Mouse (Mus musculus): Measurements from ENCODE around the gene Ptpn11. TPM values are rescaled to one million over a fixed set of nuclear protein-coding genes. Genes with fewer than 3 reads are reported as not detected.

Ptpn11 gene
- polyA plus RNA-seq, 1 experiment, result 78.7 TPM

DNA sequence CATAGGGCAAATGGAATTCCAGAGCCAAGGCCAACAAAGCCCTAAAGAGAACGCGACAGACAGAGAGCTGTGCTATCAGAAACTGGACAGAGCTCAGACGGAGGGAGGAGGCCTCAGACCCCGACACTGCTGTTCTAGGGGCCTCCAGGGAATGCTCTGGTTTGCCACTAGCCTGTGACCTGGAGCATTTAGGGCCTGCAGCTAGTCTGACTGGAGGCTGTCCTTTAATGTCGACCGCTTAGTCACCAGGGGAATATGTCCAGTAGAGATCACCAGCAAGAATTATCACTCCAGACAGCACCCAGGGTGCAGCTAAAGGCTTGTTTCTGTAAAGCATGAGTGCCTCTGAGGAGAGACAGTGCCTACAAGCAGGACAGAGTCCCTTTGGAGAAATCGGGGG lies 32.2 kb downstream of the Ptpn11 start:
- no peaks in the 10 kb centered on the region for H3K79me2 ChIP-seq (ENCODE audit: control insufficient read depth, insufficient read depth)
- H3K4me2 ChIP-seq (ENCODE audit: low read depth), result no peak overlapping the region
- no peak overlapping the region for H3K4me3 ChIP-seq
- no peak overlapping the region for H3ac ChIP-seq (ENCODE audit: control insufficient read depth, insufficient read length)
- TF ChIP-seq POLR2AphosphoS2 (IDR thresholded peaks at IDR 0.05; ENCODE audit: insufficient read length, low read depth), result no peak
- no peak for TF ChIP-seq REST (IDR thresholded peaks at IDR 0.05; ENCODE audit: insufficient read depth, insufficient read length)
- no peak for TF ChIP-seq MYOD1 (IDR thresholded peaks at IDR 0.05; ENCODE audit: control insufficient read depth in 1 of 3, insufficient read length in 2 of 3, low read depth in 2 of 3)
- TF ChIP-seq MYOG (IDR thresholded peaks at IDR 0.05; ENCODE audit: control insufficient read depth in 1 of 3, insufficient read depth in 1 of 3, insufficient read length in 2 of 3, low read depth in 2 of 3), result no peak
- TF ChIP-seq TCF12 (IDR thresholded peaks at IDR 0.05; ENCODE audit: insufficient read depth, poor library complexity, severe bottlenecking), result no peak
- TF ChIP-seq POLR2A (IDR thresholded peaks at IDR 0.05; ENCODE audit: insufficient read length, low read depth), result no peak
- TF ChIP-seq USF1 (IDR thresholded peaks at IDR 0.05; ENCODE audit: low read depth), result no peak
- TF ChIP-seq MAX (IDR thresholded peaks at IDR 0.05; ENCODE audit: low read depth), result no peak
- no peak for TF ChIP-seq E2F4 (IDR thresholded peaks at IDR 0.05; ENCODE audit: insufficient read depth)
- TF ChIP-seq CEBPB (IDR thresholded peaks at IDR 0.05; ENCODE audit: insufficient read depth, poor library complexity, severe bottlenecking), result no peak
- TF ChIP-seq SRF (IDR thresholded peaks at IDR 0.05; ENCODE audit: control insufficient read depth, insufficient read length, low read depth), result no peak
- TF ChIP-seq TCF3 (IDR thresholded peaks at IDR 0.05; ENCODE audit: insufficient read length, low read depth), result no peak
- no peaks in the 10 kb centered on the region for H3K27me3 ChIP-seq (ENCODE audit: control insufficient read depth, insufficient read depth, insufficient read length)
- H3K36me3 ChIP-seq (ENCODE audit: control insufficient read depth, insufficient read depth), result peaks cover 45% of the 10 kb centered on the region

DNA sequence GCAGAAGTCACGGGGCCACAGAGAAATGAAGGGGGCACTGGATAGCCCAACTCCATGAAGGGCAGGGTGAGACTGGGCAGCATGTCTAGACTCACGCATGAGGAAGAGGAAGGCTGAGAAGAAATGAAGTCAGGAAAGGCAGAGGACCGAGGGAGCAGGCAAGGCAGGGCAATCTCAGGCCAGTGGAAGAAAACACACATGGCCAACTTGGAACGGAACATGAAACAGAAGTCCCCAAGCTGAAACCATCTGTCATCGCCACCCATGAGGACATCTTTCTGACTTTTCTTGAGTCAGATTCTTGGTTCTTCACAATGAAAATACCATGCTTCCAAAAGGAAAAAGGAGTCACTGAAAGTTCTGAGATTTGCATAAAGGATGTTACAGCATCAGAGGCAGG lies 33.7 kb downstream of the Ptpn11 start:
- H3K36me3 ChIP-seq (ENCODE audit: control insufficient read depth, insufficient read depth), result peaks cover 43% of the 10 kb centered on the region
- H3K4me3 ChIP-seq, result no peak overlapping the region
- no peak overlapping the region for H3K4me2 ChIP-seq (ENCODE audit: low read depth)
- no peaks in the 10 kb centered on the region for H3K79me2 ChIP-seq (ENCODE audit: control insufficient read depth, insufficient read depth)
- H3K27me3 ChIP-seq (ENCODE audit: control insufficient read depth, insufficient read depth, insufficient read length), result no peaks in the 10 kb centered on the region
- H3ac ChIP-seq (ENCODE audit: control insufficient read depth, insufficient read length), result no peak overlapping the region
- TF ChIP-seq MYOD1 (IDR thresholded peaks at IDR 0.05; ENCODE audit: control insufficient read depth in 1 of 3, insufficient read length in 2 of 3, low read depth in 2 of 3), result no peak
- TF ChIP-seq E2F4 (IDR thresholded peaks at IDR 0.05; ENCODE audit: insufficient read depth), result no peak
- no peak for TF ChIP-seq TCF3 (IDR thresholded peaks at IDR 0.05; ENCODE audit: insufficient read length, low read depth)
- TF ChIP-seq USF1 (IDR thresholded peaks at IDR 0.05; ENCODE audit: low read depth), result no peak
- TF ChIP-seq POLR2A (IDR thresholded peaks at IDR 0.05; ENCODE audit: insufficient read length, low read depth), result no peak
- no peak for TF ChIP-seq MYOG (IDR thresholded peaks at IDR 0.05; ENCODE audit: control insufficient read depth in 1 of 3, insufficient read depth in 1 of 3, insufficient read length in 2 of 3, low read depth in 2 of 3)
- no peak for TF ChIP-seq TCF12 (IDR thresholded peaks at IDR 0.05; ENCODE audit: insufficient read depth, poor library complexity, severe bottlenecking)
- TF ChIP-seq POLR2AphosphoS2 (IDR thresholded peaks at IDR 0.05; ENCODE audit: insufficient read length, low read depth), result no peak
- no peak for TF ChIP-seq REST (IDR thresholded peaks at IDR 0.05; ENCODE audit: insufficient read depth, insufficient read length)
- TF ChIP-seq MAX (IDR thresholded peaks at IDR 0.05; ENCODE audit: low read depth), result no peak
- no peak for TF ChIP-seq SRF (IDR thresholded peaks at IDR 0.05; ENCODE audit: control insufficient read depth, insufficient read length, low read depth)

DNA sequence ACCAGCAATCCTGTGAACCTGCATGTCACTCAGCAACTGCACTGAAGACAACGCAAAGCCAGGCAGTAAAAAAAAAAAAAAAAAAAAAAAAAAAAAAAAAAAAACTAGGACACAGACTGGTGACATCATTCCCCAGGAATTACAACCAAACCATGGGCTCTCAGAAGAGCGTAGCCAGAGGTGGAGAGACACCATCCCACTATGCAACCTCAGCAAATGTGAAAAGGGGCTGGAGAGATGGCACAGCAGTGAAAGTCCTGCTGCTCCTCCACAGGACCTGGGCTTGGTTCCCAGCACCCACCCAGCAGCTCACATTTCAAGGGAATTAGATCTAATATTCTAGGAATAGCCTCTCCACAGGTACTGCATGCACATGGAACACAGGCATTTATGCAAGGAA lies 34.2 kb downstream of the Ptpn11 start:
- Histone ChIP-seq H3K4me3 (no peak overlapping the region), H3K36me3 (ENCODE audit: control insufficient read depth, insufficient read depth) (peaks cover 41% of the 10 kb centered on the region), H3K79me2 (ENCODE audit: control insufficient read depth, insufficient read depth) (no peaks in the 10 kb centered on the region), H3ac (ENCODE audit: control insufficient read depth, insufficient read length) (no peak overlapping the region), H3K27me3 (ENCODE audit: control insufficient read depth, insufficient read depth, insufficient read length) (no peaks in the 10 kb centered on the region), H3K4me2 (ENCODE audit: low read depth) (no peak overlapping the region)
- TF ChIP-seq POLR2A (IDR thresholded peaks at IDR 0.05; ENCODE audit: insufficient read length, low read depth) (no peak), MAX (IDR thresholded peaks at IDR 0.05; ENCODE audit: low read depth) (no peak), POLR2AphosphoS2 (IDR thresholded peaks at IDR 0.05; ENCODE audit: insufficient read length, low read depth) (no peak), REST (IDR thresholded peaks at IDR 0.05; ENCODE audit: insufficient read depth, insufficient read length) (no peak), SRF (IDR thresholded peaks at IDR 0.05; ENCODE audit: control insufficient read depth, insufficient read length, low read depth) (no peak), E2F4 (IDR thresholded peaks at IDR 0.05; ENCODE audit: insufficient read depth) (no peak), MYOG (IDR thresholded peaks at IDR 0.05; ENCODE audit: control insufficient read depth in 1 of 3, insufficient read depth in 1 of 3, insufficient read length in 2 of 3, low read depth in 2 of 3) (no peak), USF1 (IDR thresholded peaks at IDR 0.05; ENCODE audit: low read depth) (no peak), TCF3 (IDR thresholded peaks at IDR 0.05; ENCODE audit: insufficient read length, low read depth) (no peak), TCF12 (IDR thresholded peaks at IDR 0.05; ENCODE audit: insufficient read depth, poor library complexity, severe bottlenecking) (no peak)

DNA sequence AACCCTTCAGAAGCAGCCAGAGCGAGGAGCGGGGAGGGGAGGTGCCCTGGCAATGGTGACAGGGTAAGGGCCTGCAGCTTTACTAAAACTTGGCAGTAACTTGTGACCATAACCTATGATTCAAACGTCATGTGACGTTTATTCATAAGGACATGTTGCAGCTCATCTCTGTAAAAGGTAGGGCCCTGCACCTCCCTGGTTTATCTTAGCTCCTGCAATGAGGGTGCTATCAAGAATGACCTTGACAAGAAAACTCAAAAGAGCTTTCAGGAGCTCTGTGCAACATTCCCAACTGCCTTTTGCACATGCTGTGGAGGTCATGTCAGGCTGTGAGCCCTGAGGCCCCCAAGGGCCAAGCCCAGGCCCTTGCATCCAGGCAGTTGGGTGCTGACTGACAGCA lies 35.1 kb downstream of the Ptpn11 start:
- Histone ChIP-seq H3ac (ENCODE audit: control insufficient read depth, insufficient read length) (no peak overlapping the region), H3K36me3 (ENCODE audit: control insufficient read depth, insufficient read depth) (peaks cover 41% of the 10 kb centered on the region), H3K4me2 (ENCODE audit: low read depth) (no peak overlapping the region), H3K27me3 (ENCODE audit: control insufficient read depth, insufficient read depth, insufficient read length) (no peaks in the 10 kb centered on the region), H3K4me3 (no peak overlapping the region), H3K79me2 (ENCODE audit: control insufficient read depth, insufficient read depth) (no peaks in the 10 kb centered on the region)
- TF ChIP-seq MYOD1 (IDR thresholded peaks at IDR 0.05; ENCODE audit: control insufficient read depth in 1 of 3, insufficient read length in 2 of 3, low read depth in 2 of 3), result no peak

DNA sequence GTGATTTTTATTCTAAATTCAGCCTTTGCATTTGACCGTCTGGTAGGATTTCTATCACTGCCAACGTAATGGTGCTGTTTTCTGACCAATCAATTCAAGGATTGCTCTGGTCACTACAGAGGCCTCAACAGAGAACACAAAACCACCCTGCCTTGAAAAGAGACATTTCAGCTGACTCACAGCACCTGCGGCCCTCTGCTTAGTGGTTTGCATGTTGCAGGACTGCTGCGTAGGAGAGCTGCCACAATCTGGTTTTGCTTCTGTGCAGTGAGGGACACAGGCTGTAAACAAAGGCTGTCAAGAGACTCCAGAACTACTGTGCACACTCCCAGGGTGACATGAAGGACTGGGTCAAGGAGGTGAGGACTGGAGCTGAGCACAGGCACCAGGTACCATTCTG lies 40.5 kb downstream of the Ptpn11 start:
- peaks cover 30% of the 10 kb centered on the region for H3K36me3 ChIP-seq (ENCODE audit: control insufficient read depth, insufficient read depth)
- no peaks in the 10 kb centered on the region for H3K79me2 ChIP-seq (ENCODE audit: control insufficient read depth, insufficient read depth)
- H3K27me3 ChIP-seq (ENCODE audit: control insufficient read depth, insufficient read depth, insufficient read length), result no peaks in the 10 kb centered on the region
- no peak overlapping the region for H3K4me2 ChIP-seq (ENCODE audit: low read depth)
- TF ChIP-seq MAX (IDR thresholded peaks at IDR 0.05; ENCODE audit: low read depth), result no peak
- no peak for TF ChIP-seq USF1 (IDR thresholded peaks at IDR 0.05; ENCODE audit: low read depth)
- no peak for TF ChIP-seq REST (IDR thresholded peaks at IDR 0.05; ENCODE audit: insufficient read depth, insufficient read length)
- no peak for TF ChIP-seq TCF12 (IDR thresholded peaks at IDR 0.05; ENCODE audit: insufficient read depth, poor library complexity, severe bottlenecking)
- no peak for TF ChIP-seq POLR2A (IDR thresholded peaks at IDR 0.05; ENCODE audit: insufficient read length, low read depth)
- no peak for TF ChIP-seq TCF3 (IDR thresholded peaks at IDR 0.05; ENCODE audit: insufficient read length, low read depth)
- no peak for TF ChIP-seq MYOD1 (IDR thresholded peaks at IDR 0.05; ENCODE audit: control insufficient read depth in 1 of 3, insufficient read length in 2 of 3, low read depth in 2 of 3)
- TF ChIP-seq E2F4 (IDR thresholded peaks at IDR 0.05; ENCODE audit: insufficient read depth), result no peak
- TF ChIP-seq CEBPB (IDR thresholded peaks at IDR 0.05; ENCODE audit: insufficient read depth, poor library complexity, severe bottlenecking), result no peak
- no peak for TF ChIP-seq POLR2AphosphoS2 (IDR thresholded peaks at IDR 0.05; ENCODE audit: insufficient read length, low read depth)
- no peak for TF ChIP-seq MYOG (IDR thresholded peaks at IDR 0.05; ENCODE audit: control insufficient read depth in 1 of 3, insufficient read depth in 1 of 3, insufficient read length in 2 of 3, low read depth in 2 of 3)
- H3ac ChIP-seq (ENCODE audit: control insufficient read depth, insufficient read length), result no peak overlapping the region
- H3K4me3 ChIP-seq, result no peak overlapping the region

All from myocyte (in vitro differentiated cells).